Mouse (Mus musculus): Measurements from ENCODE around the gene Pdik1l. TPM values are rescaled to one million over a fixed set of nuclear protein-coding genes. Genes with fewer than 3 reads are reported as not detected.
A peak's percentile ranks its signal among the peaks of the same experiment; 100 is the strongest.
"Not testable (repeated sequence)": the region's sequence is repeated elsewhere in the genome, so short reads cannot be mapped to it uniquely, and the experiment has no call there.

Pdik1l gene
- polyA plus RNA-seq, 1 experiment from 2014 or later: 19.6 TPM

GRCm38 (mm10) chr4:134296096-134296495 lies 8.4 kb upstream of the Pdik1l start:
- H3K27me3 ChIP-seq (ENCODE audit: low read depth, poor library complexity, severe bottlenecking): peaks cover 18% of the 10 kb centered on the region
- not testable (repeated sequence) for DNase-seq (ENCODE audit: low spot score); H3K36me3 ChIP-seq; H3K4me3 ChIP-seq; H3K4me1 ChIP-seq; H3K9me3 ChIP-seq (replicated peaks); H3K27ac ChIP-seq
- 92% methylated on average over 4 of the region's 4 CpGs for WGBS

DNA sequence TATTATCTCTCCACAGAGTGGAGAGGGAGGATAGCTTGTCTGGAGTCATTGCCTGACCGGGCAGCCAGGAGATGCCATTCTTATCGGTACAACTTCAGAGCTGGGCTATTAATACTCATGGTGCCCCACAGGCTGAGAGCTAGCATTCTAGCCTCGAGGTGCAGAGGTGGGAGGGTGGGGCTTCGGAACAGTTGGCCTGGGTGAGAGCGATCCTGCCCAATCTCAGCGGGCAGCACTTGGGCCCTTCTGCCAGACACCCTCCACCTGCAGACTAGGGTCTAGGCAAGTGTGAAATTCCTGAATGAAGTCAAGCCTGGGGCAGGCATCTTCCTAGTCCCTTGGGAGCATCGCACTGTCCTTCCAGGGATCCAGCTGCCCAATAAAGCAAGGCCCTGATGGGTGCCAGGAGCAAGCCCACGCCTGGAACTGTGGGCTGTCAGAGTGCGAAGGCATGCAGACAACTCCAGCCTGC lies 6.0 kb upstream of the Pdik1l start:
- H3K27me3 ChIP-seq (ENCODE audit: low read depth, poor library complexity, severe bottlenecking): peaks cover 18% of the 10 kb centered on the region
- H3K4me1 ChIP-seq: peaks cover 7% of the 10 kb centered on the region
- no peaks in the 10 kb centered on the region for H3K36me3 ChIP-seq
- no peak overlapping the region for H3K27ac ChIP-seq
- no peaks in the 10 kb centered on the region for H3K9me3 ChIP-seq (replicated peaks)
- no peak overlapping the region for H3K4me3 ChIP-seq
- no peak for DNase-seq (ENCODE audit: low spot score)
- WGBS: 55% methylated on average over 9 of the region's 9 CpGs

- no peak overlapping the region for H3K4me3 ChIP-seq
- H3K36me3 ChIP-seq: no peaks in the 10 kb centered on the region
- DNase-seq (ENCODE audit: low spot score): no peak
- no peak overlapping the region for H3K27ac ChIP-seq
- WGBS: 72% methylated on average over 18 of the region's 18 CpGs
- H3K4me1 ChIP-seq: peaks cover 12% of the 10 kb centered on the region
- peaks cover 18% of the 10 kb centered on the region for H3K27me3 ChIP-seq (ENCODE audit: low read depth, poor library complexity, severe bottlenecking)
- no peaks in the 10 kb centered on the region for H3K9me3 ChIP-seq (replicated peaks)
Measured at GRCm38 (mm10) chr4:134293061-134293691, 5.5 kb upstream of the Pdik1l start.

GRCm38 (mm10) chr4:134292067-134292466 lies 4.4 kb upstream of the Pdik1l start:
- Histone ChIP-seq H3K9me3 (replicated peaks) (no peaks in the 10 kb centered on the region), H3K27me3 (ENCODE audit: low read depth, poor library complexity, severe bottlenecking) (peaks cover 18% of the 10 kb centered on the region), H3K36me3 (no peaks in the 10 kb centered on the region), H3K4me1 (peaks cover 23% of the 10 kb centered on the region), H3K4me3 (no peak overlapping the region), H3K27ac (no peak overlapping the region)
- WGBS: 27% methylated on average over 7 of the region's 7 CpGs
- DNase-seq (ENCODE audit: low spot score): peak; percentile 93

- no peaks in the 10 kb centered on the region for H3K9me3 ChIP-seq (replicated peaks)
- peaks cover 12% of the 10 kb centered on the region for H3K27me3 ChIP-seq (ENCODE audit: low read depth, poor library complexity, severe bottlenecking)
- H3K4me3 ChIP-seq: peak overlapping the region; percentile 64
- H3K27ac ChIP-seq: peak overlapping the region; percentile 100
- peaks cover 35% of the 10 kb centered on the region for H3K4me1 ChIP-seq
- 32% methylated on average over 11 of the region's 11 CpGs for WGBS
- no peak for DNase-seq (ENCODE audit: low spot score)
- peaks cover 16% of the 10 kb centered on the region for H3K36me3 ChIP-seq
Measured at GRCm38 (mm10) chr4:134288397-134289256, 932 bp upstream of the Pdik1l start.

DNA sequence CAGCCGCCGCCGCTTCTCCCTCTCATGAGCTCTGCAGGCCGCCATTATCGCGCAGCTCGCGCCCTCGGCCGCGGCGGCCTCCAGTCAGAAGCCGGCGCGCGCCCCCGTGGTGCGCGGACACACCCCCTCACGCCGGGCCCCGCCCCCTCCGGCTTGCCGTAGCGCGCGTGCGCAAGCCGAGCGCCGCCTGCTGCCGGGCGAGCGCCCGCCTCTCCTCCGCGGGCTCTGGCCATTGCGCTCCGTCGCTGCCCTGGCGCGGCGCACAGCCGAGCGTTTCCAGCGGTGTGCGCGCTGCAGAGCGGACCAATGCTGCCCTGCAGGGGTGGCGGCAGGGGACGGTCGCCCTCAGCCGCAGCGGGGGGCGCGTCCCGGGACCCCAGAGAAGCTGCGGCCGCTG lies 529 bp downstream of the Pdik1l start:
- WGBS: under 1% methylated on average over 57 of the region's 59 CpGs
- H3K4me1 ChIP-seq: peaks cover 35% of the 10 kb centered on the region
- no peaks in the 10 kb centered on the region for H3K27me3 ChIP-seq (ENCODE audit: low read depth, poor library complexity, severe bottlenecking)
- peaks cover 31% of the 10 kb centered on the region for H3K36me3 ChIP-seq
- no peaks in the 10 kb centered on the region for H3K9me3 ChIP-seq (replicated peaks)
- H3K4me3 ChIP-seq: peak overlapping the region; percentile 64
- DNase-seq (ENCODE audit: low spot score): peak; percentile 99
- H3K27ac ChIP-seq: peak overlapping the region; percentile 100

GRCm38 (mm10) chr4:134286226-134287167 lies 1.2 kb downstream of the Pdik1l start:
- DNase-seq (ENCODE audit: low spot score): no peak
- Histone ChIP-seq H3K36me3 (peaks cover 37% of the 10 kb centered on the region), H3K4me3 (peak overlapping the region; percentile 64), H3K9me3 (replicated peaks) (no peaks in the 10 kb centered on the region), H3K27ac (peak overlapping the region; percentile 100), H3K27me3 (ENCODE audit: low read depth, poor library complexity, severe bottlenecking) (no peaks in the 10 kb centered on the region), H3K4me1 (peaks cover 35% of the 10 kb centered on the region)
- WGBS: 4% methylated on average over 59 of the region's 59 CpGs

GRCm38 (mm10) chr4:134284942-134285341 lies 2.8 kb downstream of the Pdik1l start:
- Histone ChIP-seq H3K4me1 (peaks cover 35% of the 10 kb centered on the region), H3K4me3 (no peak overlapping the region), H3K27me3 (ENCODE audit: low read depth, poor library complexity, severe bottlenecking) (no peaks in the 10 kb centered on the region), H3K27ac (no peak overlapping the region), H3K9me3 (replicated peaks) (no peaks in the 10 kb centered on the region), H3K36me3 (peaks cover 50% of the 10 kb centered on the region)
- WGBS: 98% methylated on average over 2 of the region's 2 CpGs
- no peak for DNase-seq (ENCODE audit: low spot score)

GRCm38 (mm10) chr4:134273417-134274345 lies 14.0 kb downstream of the Pdik1l start:
- Histone ChIP-seq H3K4me1 (peaks cover 14% of the 10 kb centered on the region), H3K4me3 (peak overlapping the region; percentile 34), H3K27me3 (ENCODE audit: low read depth, poor library complexity, severe bottlenecking) (no peaks in the 10 kb centered on the region), H3K27ac (peak overlapping the region; percentile 30; the same call in 1 of the 2 replicates), H3K36me3 (peaks cover 30% of the 10 kb centered on the region), H3K9me3 (replicated peaks) (no peaks in the 10 kb centered on the region)
- no peak for DNase-seq (ENCODE audit: low spot score)
- WGBS: 6% methylated on average over 14 of the region's 14 CpGs

DNA sequence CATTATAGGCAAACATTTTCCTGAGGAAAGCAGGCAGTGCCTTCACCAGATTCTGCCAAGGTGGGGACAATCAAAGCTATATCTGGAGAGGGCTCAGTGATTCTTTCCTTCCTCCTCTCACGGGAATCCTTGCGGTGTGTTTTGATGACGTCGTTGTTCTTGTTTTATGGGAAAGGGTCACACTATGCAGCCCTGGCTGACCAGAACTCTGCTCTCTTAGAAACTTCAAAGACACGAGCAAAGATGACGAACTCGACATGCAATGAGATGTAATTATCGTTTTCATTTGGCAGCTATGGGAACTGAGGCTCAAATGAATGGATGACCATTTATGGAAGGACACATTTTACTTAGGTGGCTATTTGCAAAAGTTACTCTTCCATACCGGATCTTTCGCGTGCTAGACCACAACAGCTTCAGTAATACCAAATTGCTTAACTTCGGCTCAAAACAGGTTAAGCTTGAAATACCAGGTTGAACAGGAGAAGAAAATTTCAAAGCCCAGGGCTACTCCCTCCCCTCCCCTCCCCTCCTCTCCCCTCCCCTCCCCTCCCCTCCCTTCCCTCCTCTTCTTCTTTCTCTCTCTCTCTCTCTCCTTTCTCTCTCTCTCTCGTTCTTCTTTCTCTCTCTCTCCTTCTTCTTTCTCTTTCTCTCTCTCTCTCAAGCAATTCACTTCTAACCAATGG lies 14.8 kb downstream of the Pdik1l start:
- Histone ChIP-seq H3K9me3 (replicated peaks) (no peaks in the 10 kb centered on the region), H3K4me1 (peaks cover 14% of the 10 kb centered on the region), H3K27me3 (ENCODE audit: low read depth, poor library complexity, severe bottlenecking) (no peaks in the 10 kb centered on the region), H3K27ac (peak overlapping the region; percentile 30; the same call in 1 of the 2 replicates), H3K4me3 (peak overlapping the region; percentile 34), H3K36me3 (peaks cover 22% of the 10 kb centered on the region)
- WGBS: 27% methylated on average over 13 of the region's 13 CpGs
- no peak for DNase-seq (ENCODE audit: low spot score)

- Histone ChIP-seq H3K9me3 (replicated peaks) (no peaks in the 10 kb centered on the region), H3K36me3 (peaks cover 13% of the 10 kb centered on the region), H3K4me1 (peaks cover 14% of the 10 kb centered on the region), H3K27me3 (ENCODE audit: low read depth, poor library complexity, severe bottlenecking) (no peaks in the 10 kb centered on the region), H3K27ac (no peak overlapping the region), H3K4me3 (no peak overlapping the region)
- WGBS: 87% methylated on average over 7 of the region's 7 CpGs
- DNase-seq (ENCODE audit: low spot score): no peak
Measured at GRCm38 (mm10) chr4:134271979-134272378, 15.7 kb downstream of the Pdik1l start.
